Mouse (Mus musculus) cerebellum, postnatal 25 days (tissue): ENCODE measurements at regions not wholly inside any gene's neighbourhood (a gene's known extent, or its start where the extent isn't known, plus 50 kb on each side); places are given as distances from the start of the nearest gene placed in this dataset.

Source experiments
- DNase-seq, 2 experiments: peaks; one replicate each; pipeline ENCODE4 v3.0.0; 2021; ENCODE audit warnings: mixed read lengths in 2 of 2

GRCm38 (mm10) chr16:22750725-22751287, 60.6 kb downstream of the Crygs start:
- no peak for DNase-seq

GRCm38 (mm10) chr16:22744121-22744855, 67.1 kb downstream of the Crygs start:
- peak; percentile 45 to 62 for DNase-seq

- DNase-seq, result peak; percentile 63 to 64
Observed at GRCm38 (mm10) chr16:22743461-22743860, 67.9 kb downstream of the Crygs start.

DNA sequence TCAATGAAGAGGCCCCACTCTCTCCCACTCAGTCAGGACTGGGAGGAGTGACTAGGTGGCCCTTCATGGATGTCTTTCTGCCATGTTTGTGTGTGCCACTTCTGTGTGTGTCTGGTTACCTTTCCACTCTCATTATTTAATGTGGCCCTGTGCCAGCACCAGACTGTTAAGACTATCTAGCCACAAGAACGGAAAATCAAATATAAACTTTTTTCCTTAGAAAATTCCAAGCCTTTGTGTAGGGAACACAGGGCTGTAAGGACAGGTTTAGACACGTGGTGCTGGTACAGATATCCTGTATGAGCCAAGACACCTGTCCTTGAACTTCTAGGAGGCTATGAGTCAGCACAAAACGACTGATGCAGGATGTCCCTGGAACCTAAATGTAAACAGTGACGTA, 69.9 kb downstream of the Crygs start:
- no peak for DNase-seq

DNA sequence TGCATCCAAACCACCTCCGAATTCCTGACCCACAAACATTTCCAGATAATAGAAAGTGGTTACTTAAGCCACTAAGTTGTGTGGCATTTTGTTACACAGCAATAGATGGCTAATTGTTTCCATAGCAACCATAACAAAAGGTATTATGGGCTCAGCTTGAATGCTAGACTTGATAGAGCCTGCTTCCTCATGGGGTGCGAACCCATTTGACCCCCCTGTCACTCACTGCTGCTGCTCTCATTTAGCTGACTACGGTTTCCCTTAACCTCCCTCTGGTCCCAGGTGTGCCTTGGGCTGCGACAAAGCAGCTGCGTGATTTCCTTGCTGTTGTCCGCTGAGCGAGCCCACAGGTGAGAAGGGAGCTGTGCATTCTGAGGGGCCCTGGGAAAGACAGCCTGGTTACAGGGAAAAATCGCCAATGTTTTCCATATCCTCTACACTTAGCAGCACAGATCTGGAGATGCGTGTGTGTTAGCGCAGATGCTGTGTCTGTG, 76.8 kb downstream of the Crygs start:
- DNase-seq, result no peak

GRCm38 (mm10) chr16:22733772-22734528, 76.9 kb upstream of the Dgkg start:
- DNase-seq, result no peak

DNA sequence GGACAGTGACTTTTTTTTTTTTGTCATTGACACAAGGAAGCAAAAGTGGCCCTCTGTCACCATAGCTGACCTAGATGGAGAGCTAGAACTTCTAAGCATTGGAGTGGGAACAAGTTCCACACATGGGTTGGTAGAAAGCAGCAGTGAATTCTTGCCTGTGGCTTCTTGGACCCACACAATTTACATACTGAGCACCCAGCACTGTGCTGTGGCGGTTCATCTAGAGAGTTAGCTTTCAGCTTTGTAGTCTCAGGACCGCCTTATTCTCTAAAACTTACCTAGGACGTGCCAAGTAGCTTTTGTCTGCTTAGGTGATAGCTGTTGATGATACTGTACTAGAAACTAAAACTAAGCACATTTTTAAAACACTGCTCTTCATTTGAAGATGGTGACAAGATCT, 72.1 kb upstream of the Dgkg start:
- DNase-seq, result no peak

GRCm38 (mm10) chr16:22725261-22725660, 68.2 kb upstream of the Dgkg start:
- peak; percentile 53 to 80 for DNase-seq

- DNase-seq, result no peak
Observed at GRCm38 (mm10) chr16:22723333-22723732, 66.3 kb upstream of the Dgkg start.

GRCm38 (mm10) chr16:22719791-22720190, 62.8 kb upstream of the Dgkg start:
- no peak for DNase-seq

GRCm38 (mm10) chr16:22719304-22719703, 62.3 kb upstream of the Dgkg start:
- DNase-seq, result peak in 1 of 2 experiments; percentile 48

GRCm38 (mm10) chr16:22717462-22717861, 60.4 kb upstream of the Dgkg start:
- no peak for DNase-seq

GRCm38 (mm10) chr16:22716306-22716830, 59.3 kb upstream of the Dgkg start:
- no peak for DNase-seq

DNA sequence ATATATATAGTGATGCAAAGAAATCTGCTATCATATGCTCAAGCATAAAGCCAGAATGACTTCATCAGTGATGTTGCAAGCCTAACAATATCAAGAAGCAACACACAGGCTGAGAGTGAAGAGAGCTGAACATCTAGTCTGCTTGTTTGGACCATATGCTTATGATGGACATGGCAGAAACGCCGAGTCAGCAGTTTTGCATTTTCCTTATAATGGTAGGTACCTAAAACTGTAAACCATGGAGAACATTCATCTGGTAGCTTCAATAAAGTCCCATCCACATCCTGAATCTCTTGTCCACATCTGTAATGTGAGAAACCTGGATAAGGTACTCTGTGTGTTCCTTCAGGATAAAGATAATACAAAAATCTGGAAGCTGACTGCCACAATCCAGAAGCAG, 57.3 kb upstream of the Dgkg start:
- no peak for DNase-seq

GRCm38 (mm10) chr16:22708768-22709167, 51.7 kb upstream of the Dgkg start:
- peak in 1 of 2 experiments; percentile 15 for DNase-seq
